Mouse (Mus musculus): ENCODE data around the gene Spred2. TPM values are rescaled to one million over a fixed set of nuclear protein-coding genes. Genes with fewer than 3 reads are reported as not detected.
A peak's percentile ranks its signal among the peaks of the same experiment; 100 is the strongest.

Gene Spred2
- polyA plus RNA-seq, 1 experiment from 2014 or later, result 3.5 TPM

GRCm38 (mm10) chr11:19997940-19998339 is 73.8 kb downstream of the Spred2 start:
- TF ChIP-seq CTCF (IDR thresholded peaks at IDR 0.05; ENCODE audit: low read depth) (no peak), EP300 (optimal IDR thresholded peaks at IDR 0.05) (no peak)
- DNase-seq (ENCODE audit: low spot score) (no peak), ATAC-seq (ENCODE audit: low FRiP score, low TSS enrichment) (no peak)
- Histone ChIP-seq H3K4me2 (replicated peaks; ENCODE audit: low read depth) (no peak overlapping the region), H3K4me1 (replicated peaks; ENCODE audit: control insufficient read depth, insufficient read depth) (0 out of 2 replicates have a peak, but pooled peaks cover 3% of the 10 kb centered on the region), H3K27me3 (ENCODE audit: control insufficient read depth, insufficient read depth, low read length) (no peaks in the 10 kb centered on the region), H3K36me3 (ENCODE audit: control insufficient read depth, insufficient read depth, low read length) (no peaks in the 10 kb centered on the region; the same call in 1 of the 2 replicates), H3K4me3 (ENCODE audit: low read depth, low read length) (no peak overlapping the region), H3K27ac (replicated peaks) (no peak overlapping the region), H3K9ac (ENCODE audit: low read length) (no peak overlapping the region), H3K9me3 (ENCODE audit: control insufficient read depth, low read length) (no peaks in the 10 kb centered on the region)
- 46% methylated on average over 18 of the region's 18 CpGs for WGBS

- no peaks in the 10 kb centered on the region for H3K4me1 ChIP-seq (replicated peaks; ENCODE audit: control insufficient read depth, insufficient read depth)
- H3K4me2 ChIP-seq (replicated peaks; ENCODE audit: low read depth), result no peak overlapping the region
- 65% methylated on average over 4 of the region's 4 CpGs for WGBS
- no peaks in the 10 kb centered on the region for H3K9me3 ChIP-seq (ENCODE audit: control insufficient read depth, low read length)
- DNase-seq (ENCODE audit: low spot score) (no peak), ATAC-seq (ENCODE audit: low FRiP score, low TSS enrichment) (no peak)
- no peaks in the 10 kb centered on the region for H3K27me3 ChIP-seq (ENCODE audit: control insufficient read depth, insufficient read depth, low read length)
- no peak overlapping the region for H3K27ac ChIP-seq (replicated peaks)
- no peak overlapping the region for H3K9ac ChIP-seq (ENCODE audit: low read length)
- H3K36me3 ChIP-seq (ENCODE audit: control insufficient read depth, insufficient read depth, low read length), result peaks cover 5% of the 10 kb centered on the region
- TF ChIP-seq CTCF (IDR thresholded peaks at IDR 0.05; ENCODE audit: low read depth), result no peak
- no peak for TF ChIP-seq EP300 (optimal IDR thresholded peaks at IDR 0.05)
- H3K4me3 ChIP-seq (ENCODE audit: low read depth, low read length), result no peak overlapping the region
These were observed 78.7 kb downstream of the Spred2 start for GRCm38 (mm10) chr11:20002883-20003282.

GRCm38 (mm10) chr11:20007701-20008100 is 83.5 kb downstream of the Spred2 start:
- WGBS, result 73% methylated on average over 6 of the region's 6 CpGs
- Histone ChIP-seq H3K4me1 (replicated peaks; ENCODE audit: control insufficient read depth, insufficient read depth) (no peaks in the 10 kb centered on the region), H3K9me3 (ENCODE audit: control insufficient read depth, low read length) (no peaks in the 10 kb centered on the region), H3K4me3 (ENCODE audit: low read depth, low read length) (no peak overlapping the region), H3K9ac (ENCODE audit: low read length) (no peak overlapping the region), H3K27ac (replicated peaks) (no peak overlapping the region), H3K4me2 (replicated peaks; ENCODE audit: low read depth) (no peak overlapping the region), H3K36me3 (ENCODE audit: control insufficient read depth, insufficient read depth, low read length) (peaks cover 18% of the 10 kb centered on the region), H3K27me3 (ENCODE audit: control insufficient read depth, insufficient read depth, low read length) (no peaks in the 10 kb centered on the region)
- ATAC-seq (ENCODE audit: low FRiP score, low TSS enrichment), result no peak
- TF ChIP-seq EP300 (optimal IDR thresholded peaks at IDR 0.05) (no peak), CTCF (IDR thresholded peaks at IDR 0.05; ENCODE audit: low read depth) (no peak)
- DNase-seq (ENCODE audit: low spot score), result no peak

GRCm38 (mm10) chr11:20011210-20011978 is 87.2 kb downstream of the Spred2 start:
- ATAC-seq (ENCODE audit: low FRiP score, low TSS enrichment), result 0 out of 2 replicates have a peak, but pooled peaks have one; percentile 42
- WGBS, result 27% methylated on average over 16 of the region's 16 CpGs
- TF ChIP-seq EP300 (optimal IDR thresholded peaks at IDR 0.05), result no peak
- TF ChIP-seq CTCF (IDR thresholded peaks at IDR 0.05; ENCODE audit: low read depth), result no peak
- no peak overlapping the region for H3K27ac ChIP-seq (replicated peaks)
- no peaks in the 10 kb centered on the region for H3K27me3 ChIP-seq (ENCODE audit: control insufficient read depth, insufficient read depth, low read length)
- H3K4me2 ChIP-seq (replicated peaks; ENCODE audit: low read depth), result no peak overlapping the region
- no peak overlapping the region for H3K4me3 ChIP-seq (ENCODE audit: low read depth, low read length)
- peaks cover 16% of the 10 kb centered on the region for H3K36me3 ChIP-seq (ENCODE audit: control insufficient read depth, insufficient read depth, low read length)
- no peaks in the 10 kb centered on the region for H3K4me1 ChIP-seq (replicated peaks; ENCODE audit: control insufficient read depth, insufficient read depth)
- DNase-seq (ENCODE audit: low spot score), result no peak
- no peak overlapping the region for H3K9ac ChIP-seq (ENCODE audit: low read length)
- no peaks in the 10 kb centered on the region for H3K9me3 ChIP-seq (ENCODE audit: control insufficient read depth, low read length)

- Histone ChIP-seq H3K9ac (ENCODE audit: low read length) (no peak overlapping the region), H3K4me1 (replicated peaks; ENCODE audit: control insufficient read depth, insufficient read depth) (no peaks in the 10 kb centered on the region), H3K27me3 (ENCODE audit: control insufficient read depth, insufficient read depth, low read length) (no peaks in the 10 kb centered on the region), H3K4me3 (ENCODE audit: low read depth, low read length) (no peak overlapping the region), H3K4me2 (replicated peaks; ENCODE audit: low read depth) (no peak overlapping the region), H3K36me3 (ENCODE audit: control insufficient read depth, insufficient read depth, low read length) (peaks cover 14% of the 10 kb centered on the region), H3K9me3 (ENCODE audit: control insufficient read depth, low read length) (no peaks in the 10 kb centered on the region), H3K27ac (replicated peaks) (no peak overlapping the region)
- DNase-seq (ENCODE audit: low spot score) (no peak), ATAC-seq (ENCODE audit: low FRiP score, low TSS enrichment) (no peak)
- 95% methylated on average over 3 of the region's 3 CpGs for WGBS
- no peak for TF ChIP-seq CTCF (IDR thresholded peaks at IDR 0.05; ENCODE audit: low read depth)
- TF ChIP-seq EP300 (optimal IDR thresholded peaks at IDR 0.05), result no peak
These were observed 89.2 kb downstream of the Spred2 start for GRCm38 (mm10) chr11:20013366-20013765.

- H3K9me3 ChIP-seq (ENCODE audit: control insufficient read depth, low read length), result 0 out of 2 replicates have a peak, but pooled peaks cover 12% of the 10 kb centered on the region
- 86% methylated on average over 13 of the region's 13 CpGs for WGBS
- peaks cover 33% of the 10 kb centered on the region for H3K36me3 ChIP-seq (ENCODE audit: control insufficient read depth, insufficient read depth, low read length)
- no peak overlapping the region for H3K4me2 ChIP-seq (replicated peaks; ENCODE audit: low read depth)
- ATAC-seq (ENCODE audit: low FRiP score, low TSS enrichment) (no peak), DNase-seq (ENCODE audit: low spot score) (no peak)
- H3K4me1 ChIP-seq (replicated peaks; ENCODE audit: control insufficient read depth, insufficient read depth), result no peaks in the 10 kb centered on the region
- no peaks in the 10 kb centered on the region for H3K27me3 ChIP-seq (ENCODE audit: control insufficient read depth, insufficient read depth, low read length)
- TF ChIP-seq EP300 (optimal IDR thresholded peaks at IDR 0.05), result no peak
- TF ChIP-seq CTCF (IDR thresholded peaks at IDR 0.05; ENCODE audit: low read depth), result no peak
- H3K27ac ChIP-seq (replicated peaks), result no peak overlapping the region
- H3K4me3 ChIP-seq (ENCODE audit: low read depth, low read length), result no peak overlapping the region
- H3K9ac ChIP-seq (ENCODE audit: low read length), result no peak overlapping the region
These were observed 93.8 kb downstream of the Spred2 start for GRCm38 (mm10) chr11:20017937-20018336.

Measured in stomach, postnatal 0 days (tissue).